Mouse (Mus musculus): Measurements from ENCODE around the gene Gm45208. TPM values are rescaled to one million over a fixed set of nuclear protein-coding genes. Genes with fewer than 3 reads are reported as not detected.

Gm45208 gene
- not detected in 4 replicates for total RNA-seq (2023; ENCODE audit: inconsistent age)

DNA sequence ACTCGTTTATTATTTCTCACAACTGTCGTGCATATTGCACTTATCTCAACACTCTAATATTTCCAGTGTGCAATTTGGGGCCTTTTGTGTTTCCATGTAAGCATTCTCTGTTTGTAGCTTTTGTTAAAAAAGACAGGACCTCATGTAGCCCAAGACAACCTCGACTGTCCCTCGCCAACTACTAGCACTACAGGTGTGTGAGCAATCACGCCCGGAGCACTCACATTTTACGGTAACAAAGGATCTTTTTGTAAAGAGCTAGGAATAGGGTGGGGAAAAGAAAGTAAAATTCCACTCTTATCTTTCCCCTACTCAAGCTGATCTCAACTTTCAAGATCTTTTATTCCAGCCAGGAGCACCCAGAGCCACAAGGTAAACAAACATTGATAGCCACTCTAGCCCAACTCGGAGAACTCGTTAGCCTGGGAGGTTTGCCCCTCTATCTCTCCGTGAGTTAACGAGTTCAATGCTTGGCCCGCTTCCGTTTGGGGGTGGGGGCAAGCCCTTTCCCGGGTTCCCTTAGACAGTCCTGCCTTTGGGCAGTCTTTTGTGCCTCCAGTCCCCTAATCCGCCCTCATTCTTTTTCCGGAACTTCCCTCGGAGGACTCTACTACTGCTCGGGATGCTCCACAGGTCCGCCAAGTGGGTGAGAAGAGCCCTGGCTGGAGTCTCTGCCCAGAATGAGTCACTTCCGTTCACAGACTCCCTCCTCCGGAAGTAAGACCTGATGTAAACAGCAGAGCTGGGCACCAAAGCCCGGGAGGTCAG is at the start of gene Gm45208:
Gene Gm45208 (plus strand): TSS at position 732 of the 768 bp plus-strand sequence.

DNA sequence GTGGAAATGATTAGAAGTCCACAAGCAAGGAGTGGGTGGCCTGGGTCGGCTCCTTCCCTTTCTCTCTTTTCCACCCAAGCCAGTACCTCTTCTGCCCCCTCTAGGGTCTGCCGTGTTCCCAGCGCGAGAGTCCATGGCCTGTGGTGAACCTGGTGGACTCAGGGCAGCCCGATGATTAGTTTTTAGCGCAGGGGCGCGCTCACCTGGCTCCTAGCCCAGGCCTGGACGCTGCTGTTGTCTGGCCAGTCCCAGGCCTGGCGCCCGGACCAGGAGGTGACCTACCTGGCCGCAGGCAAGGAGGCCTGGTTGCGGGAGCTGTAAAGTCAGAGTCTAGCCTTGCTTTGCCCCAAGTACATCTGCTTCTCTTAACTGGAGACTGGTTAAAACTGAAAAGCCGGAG is 41.2 kb upstream of the Gm45208 start, which contains the start of gene Magix:
Gene Magix (minus strand): TSS at position 388 of the 400 bp plus-strand sequence.

DNA sequence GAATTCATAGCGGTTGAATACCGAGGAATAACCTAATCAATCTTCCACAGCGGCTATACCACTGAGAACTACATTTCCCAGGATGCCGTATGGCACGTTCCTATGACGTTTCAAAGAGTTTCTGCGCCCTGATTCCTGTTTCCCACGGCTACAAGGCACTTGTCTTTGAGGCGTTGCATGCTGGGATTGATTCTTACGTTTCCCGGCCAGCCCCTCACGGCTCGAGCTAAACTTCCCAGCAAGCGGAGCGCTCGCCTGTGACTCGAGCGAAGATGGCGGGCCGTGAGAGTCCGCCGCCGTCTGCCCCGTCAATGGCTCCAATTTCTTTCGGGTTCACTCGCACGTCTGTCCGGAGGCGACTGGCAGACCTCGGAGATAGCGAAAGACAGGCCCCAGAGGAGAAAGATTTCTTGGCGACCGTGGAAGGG is 25.1 kb upstream of the Gm45208 start, which contains the start of gene Gpkow:
Gene Gpkow (plus strand): TSS at position 178 of the 428 bp plus-strand sequence.

DNA sequence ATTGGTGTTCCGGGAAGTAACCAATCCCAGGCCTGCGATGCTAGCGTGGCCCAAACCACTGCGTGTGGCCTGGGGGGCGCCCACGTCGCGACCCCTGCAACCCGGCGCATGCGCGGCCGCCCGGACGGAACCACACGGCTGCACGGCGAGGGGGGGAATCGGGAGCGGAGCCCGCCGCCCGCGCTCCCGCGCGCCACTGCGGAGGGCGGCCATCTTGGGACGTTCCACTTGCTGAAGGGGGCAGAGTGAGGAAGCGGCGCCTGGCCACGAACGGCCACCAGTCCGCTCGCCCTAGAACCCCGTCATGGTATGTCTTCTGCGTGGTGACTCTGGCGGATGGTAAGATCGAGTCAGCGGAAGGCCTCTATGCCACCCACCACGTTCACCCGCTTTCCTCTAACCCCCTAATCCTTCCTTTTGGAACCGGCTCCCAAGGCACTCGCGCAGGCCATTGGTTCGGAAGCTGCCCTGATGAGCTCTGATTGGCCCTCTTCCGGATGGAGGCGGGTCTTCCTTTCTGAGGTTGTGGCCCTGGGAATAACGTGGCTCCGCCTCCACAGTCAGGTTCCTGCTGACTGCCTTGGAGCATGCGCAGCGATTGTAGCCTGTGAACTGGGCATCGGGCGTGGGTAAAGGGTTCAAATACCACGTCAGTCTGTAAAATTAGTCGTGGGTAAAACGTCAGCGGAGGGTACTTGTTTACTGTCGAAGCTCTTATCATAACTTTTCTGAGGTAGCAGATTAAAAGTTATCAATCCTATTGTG is 7.7 kb upstream of the Gm45208 start, which contains the start of gene Wdr45:
Gene Wdr45 (plus strand): TSS at position 199 of the 765 bp plus-strand sequence.

DNA sequence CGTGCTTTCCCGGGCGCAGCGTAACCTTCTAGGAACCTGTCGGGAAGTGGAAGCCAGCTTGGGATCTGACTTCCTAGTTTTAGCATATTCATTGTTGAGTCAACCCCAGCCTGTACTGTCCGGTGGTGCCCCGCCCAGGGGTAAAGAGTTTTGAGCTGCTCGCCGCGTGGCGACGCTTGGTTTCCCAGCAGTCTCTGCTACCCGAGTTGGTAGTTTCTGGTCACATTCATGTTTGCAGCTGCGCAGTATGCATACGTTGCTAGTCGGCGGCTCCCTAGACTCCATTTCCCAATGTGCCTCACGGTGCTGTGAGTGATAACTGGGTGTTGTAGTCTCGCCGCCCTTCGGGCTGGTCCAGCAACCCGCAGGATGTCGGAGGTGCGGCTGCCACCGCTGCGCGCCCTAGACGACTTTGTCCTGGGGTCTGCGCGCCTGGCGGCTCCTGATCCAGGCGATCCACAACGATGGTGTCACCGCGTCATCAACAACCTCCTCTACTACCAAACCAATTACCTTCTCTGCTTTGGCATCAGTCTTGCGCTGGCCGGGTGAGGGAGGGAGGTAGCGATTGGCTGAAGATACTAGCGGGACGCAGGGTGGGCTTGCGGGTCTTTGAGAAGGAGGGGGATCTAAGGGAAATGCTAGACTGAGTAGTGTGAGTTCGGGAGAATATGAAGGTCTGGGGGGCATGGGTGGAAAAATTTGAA is 6.3 kb downstream of the Gm45208 start, which contains the start of gene Praf2:
Gene Praf2 (plus strand): TSS at position 225 of the 707 bp plus-strand sequence.

DNA sequence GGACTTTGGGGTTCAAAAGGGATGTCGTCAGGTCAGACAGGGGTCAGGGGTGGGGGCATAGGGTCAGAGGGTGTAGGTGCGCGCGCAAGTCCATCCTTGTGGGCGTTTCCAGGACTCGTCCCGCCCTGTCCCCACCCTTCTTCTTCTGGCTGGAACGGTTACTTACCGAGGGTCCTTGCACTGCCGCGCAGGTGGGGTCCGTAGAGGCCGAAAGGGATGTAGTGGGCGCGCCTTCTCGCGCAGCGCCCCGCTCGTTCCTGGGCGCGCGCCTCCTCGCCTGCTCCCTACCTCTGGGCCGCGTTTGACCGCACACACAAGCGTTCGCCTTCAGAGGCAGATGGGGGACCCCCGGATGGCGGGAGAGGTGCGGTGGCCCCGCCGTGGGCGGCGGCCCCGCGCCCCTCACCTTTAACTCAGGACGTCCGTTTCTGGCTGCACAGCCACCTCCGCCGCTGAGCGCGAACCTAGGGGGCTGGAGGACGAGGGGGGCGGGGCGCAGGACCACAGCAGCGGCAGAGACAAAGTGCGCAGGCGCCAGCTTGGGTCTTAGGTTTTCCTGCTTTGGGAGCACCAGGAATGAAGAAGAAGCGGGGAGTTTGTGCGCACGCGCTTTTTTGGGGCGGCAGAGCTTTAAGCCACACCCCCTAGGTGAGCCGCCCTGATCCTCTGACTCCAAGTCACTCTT is 28.5 kb downstream of the Gm45208 start, which contains the start of gene Ccdc120:
Gene Ccdc120 (minus strand): TSS at position 474 of the 685 bp plus-strand sequence.

DNA sequence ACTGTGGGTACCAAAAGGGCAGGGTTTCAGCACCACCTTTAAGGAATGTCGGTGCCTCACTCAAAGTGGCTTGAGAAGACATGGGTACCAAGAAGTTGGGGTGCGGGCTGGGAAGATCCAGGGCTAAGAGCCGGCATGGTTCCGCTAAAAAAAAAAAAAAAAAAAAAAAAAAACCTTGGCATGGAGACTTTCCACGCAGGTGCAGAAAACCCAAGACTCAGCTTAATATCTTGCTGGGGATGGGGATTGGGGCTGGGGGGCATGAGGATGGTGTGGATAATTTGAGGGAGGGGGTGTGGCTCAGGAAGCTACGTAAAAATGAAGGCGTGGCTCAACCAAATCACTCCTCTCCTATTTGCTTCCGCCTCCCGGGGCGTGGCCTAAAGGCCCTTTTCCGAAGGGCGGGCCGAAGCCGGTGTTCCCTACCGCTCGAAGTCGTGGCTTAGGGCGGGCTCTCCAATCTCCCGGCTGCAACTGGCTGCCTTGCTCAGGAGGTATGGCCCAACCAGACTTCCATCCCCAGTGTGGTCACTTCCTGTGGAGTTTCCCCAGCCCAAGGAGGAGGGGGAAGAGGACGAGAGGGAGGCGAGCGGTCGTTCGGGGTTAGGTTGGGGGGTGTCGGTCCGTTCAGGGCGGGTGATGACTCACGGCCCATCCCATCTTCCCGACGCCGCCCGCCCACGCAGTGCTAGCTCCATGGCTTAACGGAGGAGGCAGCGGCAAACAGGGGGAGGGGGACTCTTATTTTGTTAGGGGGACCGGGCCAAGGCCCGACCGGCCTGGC is 40.3 kb downstream of the Gm45208 start, which contains the start of gene Tfe3:
Gene Tfe3 (plus strand): TSS at position 424 of the 784 bp plus-strand sequence.

Other genes with a start within 250 kb of the Gm45208 start
- gene Foxp3, start 148.6 kb upstream of the Gm45208 start, total RNA-seq (2023; ENCODE audit: inconsistent age): not detected in 4 replicates
- gene Ppp1r3f, start 148.0 kb upstream of the Gm45208 start, total RNA-seq (2023; ENCODE audit: inconsistent age): 6.6 to 7.6 TPM (median 6.9 TPM) in 4 replicates
- 23.0 to 25.1 TPM (median 24.2 TPM) in 4 replicates for gene Ccdc22, start 116.7 kb upstream of the Gm45208 start, total RNA-seq (2023; ENCODE audit: inconsistent age)
- not detected in 4 replicates for gene Cacna1f, start 115.2 kb upstream of the Gm45208 start, total RNA-seq (2023; ENCODE audit: inconsistent age)
- 0.19 to 0.39 TPM (median 0.39 TPM) in 3 of 4 replicates, not detected in the other for gene Syp, start 83.8 kb upstream of the Gm45208 start, total RNA-seq (2023; ENCODE audit: inconsistent age)
- 24.8 to 33.8 TPM (median 31.3 TPM) in 4 replicates for gene Prickle3, start 65.0 kb upstream of the Gm45208 start, total RNA-seq (2023; ENCODE audit: inconsistent age)
- 84.5 to 110 TPM (median 102 TPM) in 4 replicates for gene Plp2, start 50.9 kb upstream of the Gm45208 start, total RNA-seq (2023; ENCODE audit: inconsistent age)
- not detected in 4 replicates for gene Magix, start 41.0 kb upstream of the Gm45208 start, total RNA-seq (2023; ENCODE audit: inconsistent age)
- gene Gpkow, start 25.1 kb upstream of the Gm45208 start, total RNA-seq (2023; ENCODE audit: inconsistent age): 48.1 to 53.2 TPM (median 52.3 TPM) in 4 replicates
- 63.9 to 81.8 TPM (median 66.9 TPM) in 4 replicates for gene Wdr45, start 7.9 kb upstream of the Gm45208 start, total RNA-seq (2023; ENCODE audit: inconsistent age)
- 13.8 to 16.3 TPM (median 14.6 TPM) in 4 replicates for gene Praf2, start 6.2 kb downstream of the Gm45208 start, total RNA-seq (2023; ENCODE audit: inconsistent age)
- not detected in 4 replicates for gene Ccdc120, start 28.7 kb downstream of the Gm45208 start, total RNA-seq (2023; ENCODE audit: inconsistent age)
- 25.5 to 32.5 TPM (median 29.5 TPM) in 4 replicates for gene Tfe3, start 40.3 kb downstream of the Gm45208 start, total RNA-seq (2023; ENCODE audit: inconsistent age)
- 275 to 287 TPM (median 279 TPM) in 4 replicates for gene Gripap1, start 67.5 kb downstream of the Gm45208 start, total RNA-seq (2023; ENCODE audit: inconsistent age)
- 0.74 to 1.5 TPM (median 0.90 TPM) in 4 replicates for gene Kcnd1, start 100.0 kb downstream of the Gm45208 start, total RNA-seq (2023; ENCODE audit: inconsistent age)
- 194 to 202 TPM (median 199 TPM) in 4 replicates for gene Otud5, start 119.1 kb downstream of the Gm45208 start, total RNA-seq (2023; ENCODE audit: inconsistent age)
- gene Pim2, start 156.0 kb downstream of the Gm45208 start, total RNA-seq (2023; ENCODE audit: inconsistent age): 50.5 to 68.4 TPM (median 57.8 TPM) in 4 replicates
- 25.9 to 33.3 TPM (median 32.3 TPM) in 4 replicates for gene Slc35a2, start 161.8 kb downstream of the Gm45208 start, total RNA-seq (2023; ENCODE audit: inconsistent age)
- 113 to 127 TPM (median 121 TPM) in 4 replicates for gene Pqbp1, start 177.0 kb downstream of the Gm45208 start, total RNA-seq (2023; ENCODE audit: inconsistent age)
- 53.6 to 58.6 TPM (median 56.2 TPM) in 4 replicates for gene Timm17b, start 177.1 kb downstream of the Gm45208 start, total RNA-seq (2023; ENCODE audit: inconsistent age)
- gene Gm10491, start 185.6 kb downstream of the Gm45208 start, total RNA-seq (2023; ENCODE audit: inconsistent age): not detected in 4 replicates
- gene Gm10490, start 187.3 kb downstream of the Gm45208 start, total RNA-seq (2023; ENCODE audit: inconsistent age): not detected in 4 replicates
- gene Pcsk1n, start 197.6 kb downstream of the Gm45208 start, total RNA-seq (2023; ENCODE audit: inconsistent age): not detected in 4 replicates
- not detected in 4 replicates for gene Eras, start 206.4 kb downstream of the Gm45208 start, total RNA-seq (2023; ENCODE audit: inconsistent age)
- gene Hdac6, start 225.6 kb downstream of the Gm45208 start, total RNA-seq (2023; ENCODE audit: inconsistent age): 16.5 to 22.4 TPM (median 19.2 TPM) in 4 replicates

All from B cell, adult (primary cell).